Mouse (Mus musculus) forebrain, embryonic 12.5 days (tissue): ENCODE measurements around the gene Tnfaip2. TPM values are rescaled to one million over a fixed set of nuclear protein-coding genes. Genes with fewer than 3 reads are reported as not detected.
A peak's percentile ranks its signal among the peaks of the same experiment; 100 is the strongest.

Source experiments
- ATAC-seq: fragments of 200-750 bp; cut with Nextera tagmentation; 2 replicates; pipeline ENCODE4 v1.8.0; 2017; ENCODE audit warnings: moderate TSS enrichment; ENCODE audit not compliant: low FRiP score
- H3K27ac ChIP-seq: fragments of 300-500 bp; sonication (generic); 2 replicates; pipeline ENCODE4 v1.5.1; 2016; ENCODE audit warnings: mild to moderate bottlenecking
- H3K27me3 ChIP-seq: fragments of 300-500 bp; sonication (generic); 2 replicates; pipeline ENCODE4 v1.6.1; 2016; ENCODE audit warnings: mild to moderate bottlenecking
- H3K36me3 ChIP-seq: fragments of 300-500 bp; sonication (generic); replicated peaks from 2 replicates; pipeline ENCODE4 v1.6.1; 2016; ENCODE audit warnings: mild to moderate bottlenecking
- H3K4me1 ChIP-seq: fragments of 300-500 bp; sonication (generic); 2 replicates; pipeline ENCODE4 v1.6.1; 2016
- H3K4me2 ChIP-seq: fragments of 300-500 bp; sonication (generic); 2 replicates; pipeline ENCODE4 v1.6.1; 2016; ENCODE audit warnings: mild to moderate bottlenecking, moderate library complexity
- H3K4me3 ChIP-seq: fragments of 300-500 bp; sonication (generic); replicated peaks from 2 replicates; pipeline ENCODE4 v1.5.1; 2016; ENCODE audit warnings: mild to moderate bottlenecking
- H3K9ac ChIP-seq: fragments of 300-500 bp; sonication (generic); 2 replicates; pipeline ENCODE4 v1.6.1; 2016; ENCODE audit warnings: mild to moderate bottlenecking
- H3K9me3 ChIP-seq: fragments of 300-500 bp; sonication (generic); 2 replicates; pipeline ENCODE4 v1.6.1; 2016
- WGBS: fragments of 180-500 bp; shearing (Covaris S2); methylation state at CpG from one replicate; pipeline ENCODE4 v1.1.7; 2016; 5-methylcytosine and 5-hydroxymethylcytosine counted together
- polyA plus RNA-seq: library from polyadenylated mRNA; unstranded; fragments of >200 nt; fragmentation: Nextera tagmentation; extraction: Ambion mirVana; gene quantifications from 2 replicates; pipeline ENCODE4 v1.2.1, GENCODE M21; 2016

The Tnfaip2 gene
- polyA plus RNA-seq, 1 experiment from 2014 or later, result 2.2 TPM

- H3K27ac ChIP-seq, result no peak overlapping the region
- H3K27me3 ChIP-seq, result no peaks in the 10 kb centered on the region
- no peak overlapping the region for H3K4me3 ChIP-seq
- no peak overlapping the region for H3K9ac ChIP-seq
- WGBS, result 56% methylated on average over 2 of the region's 2 CpGs
- H3K36me3 ChIP-seq, result no peaks in the 10 kb centered on the region
- 0 out of 2 replicates have a peak, but pooled peaks cover 3% of the 10 kb centered on the region for H3K9me3 ChIP-seq
- H3K4me1 ChIP-seq, result peaks cover 19% of the 10 kb centered on the region
- no peak for ATAC-seq
- no peak overlapping the region for H3K4me2 ChIP-seq
Observed at GRCm38 (mm10) chr12:111497076-111497475, 54.8 kb downstream of the Tnfaip2 start.

- H3K36me3 ChIP-seq, result no peaks in the 10 kb centered on the region
- H3K4me1 ChIP-seq, result peaks cover 25% of the 10 kb centered on the region
- no peak overlapping the region for H3K9ac ChIP-seq
- H3K9me3 ChIP-seq, result 0 out of 2 replicates have a peak, but pooled peaks cover 3% of the 10 kb centered on the region
- 56% methylated on average over 5 of the region's 5 CpGs for WGBS
- peaks cover 8% of the 10 kb centered on the region; the same call in 1 of the 2 replicates for H3K27me3 ChIP-seq
- no peak overlapping the region for H3K4me3 ChIP-seq
- H3K27ac ChIP-seq, result no peak overlapping the region
- ATAC-seq, result no peak
- H3K4me2 ChIP-seq, result no peak overlapping the region
Observed at GRCm38 (mm10) chr12:111499617-111500016, 57.3 kb downstream of the Tnfaip2 start.

- WGBS, result 13% methylated on average over 5 of the region's 5 CpGs
- ATAC-seq, result peak; percentile 85
- H3K4me3 ChIP-seq, result peak overlapping the region; percentile 9; the same call in 1 of the 2 replicates
Observed at GRCm38 (mm10) chr12:111500725-111501124, 58.5 kb downstream of the Tnfaip2 start.

GRCm38 (mm10) chr12:111503063-111503567 lies 60.8 kb downstream of the Tnfaip2 start:
- peaks cover 27% of the 10 kb centered on the region for H3K4me1 ChIP-seq
- H3K27me3 ChIP-seq, result peaks cover 8% of the 10 kb centered on the region; the same call in 1 of the 2 replicates
- H3K36me3 ChIP-seq, result no peaks in the 10 kb centered on the region
- H3K27ac ChIP-seq, result no peak overlapping the region
- 89% methylated on average over 12 of the region's 12 CpGs for WGBS
- H3K9ac ChIP-seq, result no peak overlapping the region
- no peak overlapping the region for H3K4me3 ChIP-seq
- no peak for ATAC-seq
- H3K9me3 ChIP-seq, result no peaks in the 10 kb centered on the region
- H3K4me2 ChIP-seq, result no peak overlapping the region

More at GRCm38 (mm10) chr12:111500725-111501124, 58.5 kb downstream of the Tnfaip2 start:
- Histone ChIP-seq H3K4me2 (peak overlapping the region; percentile 35), H3K9ac (no peak overlapping the region), H3K27me3 (peaks cover 8% of the 10 kb centered on the region; the same call in 1 of the 2 replicates), H3K27ac (peak overlapping the region; percentile 38; the same call in 1 of the 2 replicates), H3K36me3 (no peaks in the 10 kb centered on the region), H3K9me3 (0 out of 2 replicates have a peak, but pooled peaks cover 3% of the 10 kb centered on the region), H3K4me1 (peaks cover 27% of the 10 kb centered on the region)

- H3K4me1 ChIP-seq, result peaks cover 27% of the 10 kb centered on the region
- H3K4me2 ChIP-seq, result no peak overlapping the region
- peaks cover 8% of the 10 kb centered on the region; the same call in 1 of the 2 replicates for H3K27me3 ChIP-seq
- no peak overlapping the region for H3K27ac ChIP-seq
- H3K36me3 ChIP-seq, result no peaks in the 10 kb centered on the region
- H3K9me3 ChIP-seq, result no peaks in the 10 kb centered on the region
- WGBS, result 85% methylated on average over 5 of the region's 5 CpGs
- H3K9ac ChIP-seq, result no peak overlapping the region
- no peak overlapping the region for H3K4me3 ChIP-seq
- ATAC-seq, result no peak
Observed at GRCm38 (mm10) chr12:111503571-111503970, 61.3 kb downstream of the Tnfaip2 start.

Other genes starting within 250 kb of the Tnfaip2 start
- gene Amn, start 171.4 kb upstream of the Tnfaip2 start, polyA plus RNA-seq, result 0.63 and 0.95 TPM in 2 replicates
- 38.9 and 41.6 TPM in 2 replicates for gene Cdc42bpb, start 64.8 kb upstream of the Tnfaip2 start, polyA plus RNA-seq
- gene Lbhd2, start 35.7 kb upstream of the Tnfaip2 start, polyA plus RNA-seq, result 0.51 and 0.63 TPM in 2 replicates
- 1.4 and 3.3 TPM in 2 replicates for gene Exoc3l4, start 25.5 kb upstream of the Tnfaip2 start, polyA plus RNA-seq
- 2.5 and 3.5 TPM in 2 replicates for gene Gm266, start 43.4 kb downstream of the Tnfaip2 start, polyA plus RNA-seq
- 734 and 738 TPM in 2 replicates for gene Eif5, start 95.5 kb downstream of the Tnfaip2 start, polyA plus RNA-seq
- 73.1 and 82.3 TPM in 2 replicates for gene Mark3, start 132.1 kb downstream of the Tnfaip2 start, polyA plus RNA-seq
- gene Ckb, start 229.9 kb downstream of the Tnfaip2 start, polyA plus RNA-seq, result 2,395 and 2,485 TPM in 2 replicates
- gene Trmt61a, start 235.6 kb downstream of the Tnfaip2 start, polyA plus RNA-seq, result 15.4 and 16.7 TPM in 2 replicates